In the genomic region with DNA sequence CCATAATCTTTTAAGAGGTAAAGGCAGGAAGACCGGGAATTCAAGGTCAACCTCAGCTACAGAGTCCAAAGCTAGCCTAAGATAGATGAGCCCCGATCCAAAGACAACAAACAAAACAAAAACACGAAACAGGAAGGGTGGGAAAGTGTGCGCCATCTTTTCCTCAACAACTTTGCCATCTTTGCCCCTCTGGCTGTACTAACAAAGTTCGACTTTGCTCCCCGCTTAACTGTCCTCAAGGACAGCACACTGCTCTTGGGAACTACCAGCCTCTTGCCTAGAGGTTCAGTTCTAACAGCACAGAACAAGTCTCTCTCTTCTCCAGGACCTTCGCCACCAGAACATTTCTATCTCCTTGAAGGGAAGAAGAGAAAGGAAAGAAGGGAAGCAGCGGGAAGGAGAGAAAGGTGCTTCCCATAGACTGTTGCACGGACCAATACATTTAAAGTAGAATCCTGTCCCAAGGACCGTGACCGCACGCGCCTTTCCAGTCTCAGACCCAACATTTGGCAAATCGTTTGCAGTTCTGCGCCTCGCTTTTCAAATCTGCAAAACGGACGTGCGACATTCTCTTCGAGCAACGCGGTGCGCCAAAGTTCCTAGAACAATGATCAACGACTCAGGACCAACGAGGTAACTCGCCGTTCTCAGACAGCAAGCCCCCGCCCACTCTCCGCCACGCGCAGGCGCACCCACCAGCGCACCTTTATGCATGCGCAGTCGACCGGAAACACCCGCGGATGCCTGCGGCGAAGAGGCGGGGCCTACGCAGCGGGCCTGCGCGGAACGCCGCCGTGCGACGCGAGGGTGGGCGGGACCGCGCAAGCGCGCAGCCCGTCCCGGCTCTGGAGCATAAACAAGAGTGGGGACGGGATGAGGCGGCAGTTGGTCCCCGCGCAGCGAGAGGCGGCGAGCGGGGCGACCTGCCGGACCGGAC, we compare ENCODE assay signal across 8 mouse cellular contexts. TPM values are rescaled to one million over a fixed set of nuclear protein-coding genes. Genes with fewer than 3 reads are reported as not detected.
DNase-seq lines count a peak whose midpoint lies in the region; ATAC-seq lines count a peak whose summit lies in the region.

No protein-coding gene starts in this region.

- H3K79me2 ChIP-seq in macrophage (ENCODE audit: inconsistent target): peaks cover 43% of the 10 kb centered on the region

- H3K4me3 ChIP-seq in hindbrain, embryonic 16.5 days (ENCODE audit: low read length): peak overlapping the region; percentile 81
- peak overlapping the region; percentile 74 for H3K4me3 ChIP-seq in macrophage (ENCODE audit: inconsistent target)

- no peaks in the 10 kb centered on the region for H3K9me3 ChIP-seq in hindbrain, embryonic 16.5 days (ENCODE audit: control insufficient read depth, low read length)

- peaks cover 15% of the 10 kb centered on the region for H3K4me1 ChIP-seq in hindbrain, embryonic 16.5 days (ENCODE audit: control insufficient read depth, insufficient read depth, low read depth, low read length)

- ATAC-seq in hindbrain, embryonic 16.5 days: peak; percentile 97

- peak overlapping the region; percentile 78 for H3K27ac ChIP-seq in hindbrain, embryonic 16.5 days (ENCODE audit: low read depth, low read length)
- H3K27ac ChIP-seq in macrophage: no peak overlapping the region

- H3K36me3 ChIP-seq in hindbrain, embryonic 16.5 days (ENCODE audit: control insufficient read depth, insufficient read depth, low read length): peaks cover 5% of the 10 kb centered on the region; the same call in 1 of the 2 replicates
- peaks cover 12% of the 10 kb centered on the region for H3K36me3 ChIP-seq in macrophage (ENCODE audit: inconsistent target)

- H3K9ac ChIP-seq in hindbrain, embryonic 16.5 days (ENCODE audit: low read depth, low read length): peak overlapping the region; percentile 87

- DNase-seq in R1 (ENCODE audit: low read depth, low spot score): peak; percentile 96
- peak; percentile 98 to 99 for DNase-seq in cerebellum, postnatal 25 days
- peak; percentile 97 to 98 for DNase-seq in frontal cortex, postnatal 36 days (ENCODE audit: low spot score in 2 of 2)
- DNase-seq in left cerebral cortex, adult 18-20 months (ENCODE audit: low spot score in 2 of 2): peak; percentile 98
- DNase-seq in right cerebral cortex, adult 18-20 months: peak; percentile 97
- DNase-seq in urinary bladder, postnatal 10 days (ENCODE audit: low spot score): peak; percentile 88

- H3K4me2 ChIP-seq in hindbrain, embryonic 16.5 days (ENCODE audit: low read length): peak overlapping the region; percentile 64

- 1% methylated on average over 69 of the region's 69 CpGs for WGBS in hindbrain, embryonic 16.5 days
- 1% methylated on average over 68 of the region's 69 CpGs for WGBS in macrophage (ENCODE audit: missing documents)

- H3K27me3 ChIP-seq in hindbrain, embryonic 16.5 days (replicated peaks; ENCODE audit: control insufficient read depth, insufficient read depth, low read length): no peaks in the 10 kb centered on the region

RNA-seq across cellular contexts. Expression of gene Wipi2, which starts 1.5 kb away (rescaled TPM):
- 36.8 and 42.0 TPM in 2 replicates for polyA plus RNA-seq in hindbrain, embryonic 16.5 days (2015; fragmentation: Nextera tagmentation; extraction: Ambion mirVana)
- 100 to 1,000 TPM in 1 of 2 experiments, 10 to 100 TPM in 1; 93.2 to 102 TPM for total RNA-seq in left cerebral cortex, adult 18-20 months (2021)
- total RNA-seq in macrophage (2018; cell fraction: chromatin; rRNA removed): 10 to 100 TPM; 13.6 to 76.7 (median 47.5) TPM
- total RNA-seq in macrophage (2018; cell fraction: cytosol; rRNA removed): 10 to 100 TPM; 12.5 to 26.0 (median 21.5) TPM
- 10 to 100 TPM; 10.1 to 56.0 (median 33.6) TPM for total RNA-seq in macrophage (2018; cell fraction: nucleus; rRNA removed)
- 16.2 to 18.9 TPM (median 17.6 TPM) in 3 replicates for polyA plus RNA-seq in macrophage (2018)

RNA-seq across cellular contexts. Expression of gene Mmd2, which starts 20.4 kb away (rescaled TPM):
- polyA plus RNA-seq in hindbrain, embryonic 16.5 days (2015; fragmentation: Nextera tagmentation; extraction: Ambion mirVana): 83.8 and 110 TPM in 2 replicates
- 100 to 1,000 TPM; 102 to 105 TPM for total RNA-seq in left cerebral cortex, adult 18-20 months (2021)
- not detected for total RNA-seq in macrophage (2018; cell fraction: chromatin; rRNA removed)
- not detected for total RNA-seq in macrophage (2018; cell fraction: cytosol; rRNA removed)
- not detected for total RNA-seq in macrophage (2018; cell fraction: nucleus; rRNA removed)
- not detected in 3 replicates for polyA plus RNA-seq in macrophage (2018)

Comparison
In these comparisons a context has a peak if more than half of its experiments do, and no peak if none do; other contexts are left out.
1. RNA of gene Mmd2, which starts 20.4 kb away (polyA plus RNA-seq): 83.8 to 110 TPM in hindbrain, embryonic 16.5 days; not detected in macrophage; every median in the first group is over 10 times any median in the second.
2. Peak in every context shown above with its lines, with median percentiles within 50 percentile points of each other: DNase-seq.